Comparison of ENCODE assay signal across 9 mouse cellular contexts in genomic region chr17:7369401-7369800, GRCm38 (mm10). TPM values are rescaled to one million over a fixed set of nuclear protein-coding genes. Genes with fewer than 3 reads are reported as not detected.
DNase-seq lines count a peak whose midpoint lies in the region.
"Had no signal": no experiment of that assay in that cellular context is flagged by ENCODE, and none has a peak within 500 bp of the region (broad histone marks: within the 10 kb centered on the region; RNA-seq: fewer than 3 reads in every experiment).

No protein-coding gene starts in this region.

- DNase-seq in adrenal gland, adult (ENCODE audit: inconsistent age in 2 of 2, low spot score in 1 of 2): peak; percentile 60 to 81
- DNase-seq in adrenal gland, adult 8-10 months: peak; percentile 64
- peak; percentile 39 for DNase-seq in adrenal gland, postnatal 14 days
- peak; percentile 70 for DNase-seq in heart, adult 11 months
- DNase-seq in ovary, postnatal 36 days (ENCODE audit: low spot score): peak; percentile 20

RNA-seq across cellular contexts. Expression of gene Gm49630, which starts 2.4 kb away (rescaled TPM):
- not detected for total RNA-seq in adrenal gland, adult 8-10 months (2022)
- not detected in 2 replicates for total RNA-seq in adrenal gland, postnatal 14 days (2021)
- total RNA-seq: adrenal gland, postnatal 25 days; CH12.LX; forebrain, postnatal 0 days; G1E had no signal

RNA-seq across cellular contexts. Expression of gene Unc93a2, which starts 15.9 kb away (rescaled TPM):
- total RNA-seq in adrenal gland, adult 8-10 months (2022): 1 to 10 TPM in 2 of 4 experiments, under 1 TPM in 2; 0.22 to 3.1 (median 0.68) TPM
- total RNA-seq in adrenal gland, postnatal 14 days (2021): 1.2 and 1.5 TPM in 2 replicates
- total RNA-seq: forebrain, postnatal 0 days had no signal

RNA-seq across cellular contexts. Expression of gene Ttll2, which starts 16.9 kb away (rescaled TPM):
- total RNA-seq in adrenal gland, adult 8-10 months (2022): under 1 TPM in 2 of 4 experiments, not detected in 2; 0.17 to 0.22 TPM
- not detected in 2 replicates for total RNA-seq in adrenal gland, postnatal 14 days (2021)
- total RNA-seq: CH12.LX; forebrain, postnatal 0 days; G1E had no signal

RNA-seq across cellular contexts. Expression of gene Tcp10a, which starts 45.0 kb away (rescaled TPM):
- total RNA-seq in adrenal gland, adult 8-10 months (2022): under 1 TPM in 2 of 4 experiments, not detected in 2; 0.12 to 0.24 TPM
- total RNA-seq in adrenal gland, postnatal 14 days (2021): not detected in 2 replicates
- total RNA-seq: CH12.LX; forebrain, postnatal 0 days had no signal

Comparison
In these comparisons a context has a peak if more than half of its experiments do, and no peak if none do; other contexts are left out.
1. Peak in every context shown above with its lines: DNase-seq.
2. DNase-seq: peak in every context shown above with its lines; median percentile 70 in adrenal gland, adult; 70 in heart, adult 11 months; 64 in adrenal gland, adult 8-10 months; 39 in adrenal gland, postnatal 14 days; 20 in ovary, postnatal 36 days.